Mouse (Mus musculus) embryonic fibroblast, embryonic 13.5 days (primary cell): ENCODE data around the gene Olfr1323.

Source experiments
- CTCF ChIP-seq: IDR thresholded peaks from 2 replicates; pipeline ENCODE4 v1.5.1; 2011; ENCODE audit warnings: mild to moderate bottlenecking, control low read depth, low read length, moderate library complexity, borderline replicate concordance; ENCODE audit not compliant: insufficient read depth
- POLR2A ChIP-seq: IDR thresholded peaks from 2 replicates; pipeline ENCODE4 v1.6.1; 2011; ENCODE audit warnings: low read depth, mild to moderate bottlenecking, control low read depth, low read length, moderate library complexity

- TF ChIP-seq CTCF (no peak), POLR2A (no peak)
These were observed at the start of gene Olfr1323 for GRCm38 (mm10) chrX:50019259-50019658.
